ENCODE assay signal across 8 mouse cellular contexts in the genomic region with DNA sequence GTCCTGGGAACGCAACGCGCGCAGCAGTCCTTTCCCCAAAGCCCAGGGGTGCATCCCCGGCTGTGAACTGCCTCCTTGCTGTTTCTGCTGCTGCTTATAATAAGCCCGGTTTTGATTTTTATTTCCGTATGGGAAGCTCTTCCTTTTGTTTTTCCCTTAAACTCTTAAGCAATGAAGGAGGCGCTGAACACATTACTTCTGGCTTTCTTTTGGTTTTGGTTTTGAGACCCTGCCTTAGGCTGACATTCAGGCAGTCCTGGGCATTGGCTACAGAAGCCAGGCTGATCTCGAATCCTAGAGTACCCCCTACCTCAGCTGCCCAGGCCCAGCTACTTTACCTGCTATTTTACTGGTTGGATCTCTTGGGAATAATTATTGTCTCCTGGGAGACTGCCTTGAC. TPM values are rescaled to one million over a fixed set of nuclear protein-coding genes. Genes with fewer than 3 reads are reported as not detected.
DNase-seq lines count a peak whose midpoint lies in the region; ATAC-seq and TF ChIP-seq lines count a peak whose summit lies in the region.

No protein-coding gene starts in this region.

- peak overlapping the region; percentile 94 for H3K4me2 ChIP-seq in heart, embryonic 13.5 days
- H3K4me2 ChIP-seq in liver, embryonic 13.5 days = peak overlapping the region; percentile 77

- WGBS in heart, embryonic 13.5 days = 6% methylated on average over 9 of the region's 9 CpGs
- WGBS in liver, embryonic 13.5 days (ENCODE audit: insufficient replicate concordance) = 3% methylated on average over 9 of the region's 9 CpGs

- peaks cover 38% of the 10 kb centered on the region for H3K4me1 ChIP-seq in E14TG2a.4 (replicated peaks; ENCODE audit: low read depth, low read length)
- H3K4me1 ChIP-seq in heart, embryonic 13.5 days = peaks cover 21% of the 10 kb centered on the region
- peaks cover 25% of the 10 kb centered on the region for H3K4me1 ChIP-seq in liver, embryonic 13.5 days (replicated peaks)

- H3K36me3 ChIP-seq in E14TG2a.4 (ENCODE audit: insufficient read depth, low read length) = no peaks in the 10 kb centered on the region
- no peaks in the 10 kb centered on the region; the same call in 1 of the 2 replicates for H3K36me3 ChIP-seq in heart, embryonic 13.5 days
- H3K36me3 ChIP-seq in liver, embryonic 13.5 days = no peaks in the 10 kb centered on the region

- H3K9me3 ChIP-seq in E14TG2a.4 (ENCODE audit: low read length) = peaks cover 5% of the 10 kb centered on the region; the same call in 1 of the 2 replicates
- H3K9me3 ChIP-seq in heart, embryonic 13.5 days = no peaks in the 10 kb centered on the region
- no peaks in the 10 kb centered on the region; the same call in 1 of the 2 replicates for H3K9me3 ChIP-seq in liver, embryonic 13.5 days (replicated peaks)

- no peak for ATAC-seq in heart, embryonic 13.5 days (ENCODE audit: extremely low read depth, insufficient number of reproducible peaks, low FRiP score, low TSS enrichment)
- no peak for ATAC-seq in liver, embryonic 13.5 days (ENCODE audit: low read depth)

- peak overlapping the region; percentile 78 for H3K9ac ChIP-seq in heart, embryonic 13.5 days
- no peak overlapping the region for H3K9ac ChIP-seq in liver, embryonic 13.5 days

- DNase-seq in heart, adult 11 months = peak; percentile 92
- no peak for DNase-seq in heart, adult 8-10 months (ENCODE audit: low spot score)
- no peak for DNase-seq in liver, embryonic 13.5 days
- no peak for DNase-seq in right cerebral cortex, postnatal 10 days (ENCODE audit: low spot score in 2 of 2)
- DNase-seq in cerebellum, adult 9-11 months = no peak
- DNase-seq in right cerebral cortex, adult 2 months (ENCODE audit: low spot score in 2 of 2) = no peak

- H3K4me3 ChIP-seq in E14TG2a.4 (replicated peaks; ENCODE audit: low read length) = peak overlapping the region; percentile 90
- peak overlapping the region; percentile 73 for H3K4me3 ChIP-seq in heart, embryonic 13.5 days
- H3K4me3 ChIP-seq in liver, embryonic 13.5 days (replicated peaks) = peak overlapping the region; percentile 64

- no peak for TF ChIP-seq CTCF in E14TG2a.4 (conservative IDR thresholded peaks at IDR 0.05; ENCODE audit: low read length)

- peaks cover 55% of the 10 kb centered on the region for H3K27me3 ChIP-seq in E14TG2a.4 (ENCODE audit: insufficient read depth, low read length)
- peaks cover 57% of the 10 kb centered on the region for H3K27me3 ChIP-seq in heart, embryonic 13.5 days (replicated peaks)
- peaks cover 72% of the 10 kb centered on the region for H3K27me3 ChIP-seq in liver, embryonic 13.5 days

- no peak overlapping the region for H3K27ac ChIP-seq in heart, embryonic 13.5 days (replicated peaks)
- H3K27ac ChIP-seq in liver, embryonic 13.5 days = no peak overlapping the region

RNA-seq across cellular contexts. Expression of a gene that starts 0.6 kb away (rescaled TPM):
- total RNA-seq in heart, adult 8-10 months (2022) = 100 to 1,000 TPM in 2 of 4 experiments, 10 to 100 TPM in 2; 86.3 to 134 (median 102) TPM
- 2.0 and 2.1 TPM in 2 replicates for polyA plus RNA-seq in heart, embryonic 13.5 days (2015; fragmentation: Nextera tagmentation; extraction: Ambion mirVana)
- 0.07 and 0.10 TPM in 2 replicates for polyA plus RNA-seq in liver, embryonic 13.5 days (2015; fragmentation: Nextera tagmentation; extraction: Ambion mirVana)
